Mouse (Mus musculus): ENCODE data around the gene Slc19a1.

Slc19a1 gene

DNA sequence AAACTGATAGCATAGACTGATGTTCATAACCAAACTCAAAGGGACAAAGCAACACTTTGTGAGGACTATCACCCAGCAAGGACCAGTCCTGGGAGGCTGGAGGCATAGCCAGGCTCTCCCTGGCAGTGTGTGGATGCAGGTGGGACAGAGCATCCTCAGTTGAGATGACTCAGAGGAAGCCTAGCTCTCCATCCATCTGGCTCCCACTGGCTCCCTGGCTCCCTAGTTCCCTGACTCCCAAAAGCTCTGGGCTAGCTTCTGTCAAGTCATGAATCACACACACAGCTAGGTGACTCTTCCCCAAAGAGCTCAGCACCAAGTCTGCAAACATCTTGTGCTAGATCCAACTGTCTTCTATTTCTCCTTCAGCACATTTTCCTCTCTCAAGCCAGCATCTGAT is 61.8 kb downstream of the Slc19a1 start:
- DNase-seq (ENCODE audit: low read depth, low spot score) = no peak

GRCm38 (mm10) chr10:77095666-77096065 is 63.6 kb downstream of the Slc19a1 start:
- DNase-seq (ENCODE audit: low read depth, low spot score) = no peak

- DNase-seq (ENCODE audit: low read depth, low spot score) = no peak
Measured at GRCm38 (mm10) chr10:77097006-77097889, 65.2 kb downstream of the Slc19a1 start.

GRCm38 (mm10) chr10:77097890-77098200 is 65.8 kb downstream of the Slc19a1 start:
- DNase-seq (ENCODE audit: low read depth, low spot score) = peak; percentile 37

- DNase-seq (ENCODE audit: low read depth, low spot score) = peak; percentile 14
Measured at GRCm38 (mm10) chr10:77098619-77099018, 66.6 kb downstream of the Slc19a1 start.

DNA sequence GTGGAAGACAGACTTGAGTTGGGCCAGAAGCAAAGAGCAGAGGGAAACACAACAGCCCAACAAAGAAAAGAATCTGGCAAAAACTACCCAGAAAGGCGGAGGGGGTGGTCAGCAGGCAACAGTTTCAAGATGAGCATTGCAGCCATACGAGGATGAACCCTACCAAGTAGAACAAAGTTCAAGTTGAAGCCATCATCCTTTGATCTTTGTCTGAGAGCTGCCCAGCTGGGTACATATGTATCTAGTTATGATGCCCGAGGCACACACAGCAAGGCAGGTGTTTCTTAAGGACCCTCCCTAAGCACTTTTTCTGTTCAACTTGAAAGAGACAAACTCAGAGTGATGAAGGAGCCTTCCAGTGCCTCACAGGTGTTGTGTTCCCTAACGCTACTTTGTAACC is 67.7 kb downstream of the Slc19a1 start:
- DNase-seq (ENCODE audit: low read depth, low spot score) = no peak

DNA sequence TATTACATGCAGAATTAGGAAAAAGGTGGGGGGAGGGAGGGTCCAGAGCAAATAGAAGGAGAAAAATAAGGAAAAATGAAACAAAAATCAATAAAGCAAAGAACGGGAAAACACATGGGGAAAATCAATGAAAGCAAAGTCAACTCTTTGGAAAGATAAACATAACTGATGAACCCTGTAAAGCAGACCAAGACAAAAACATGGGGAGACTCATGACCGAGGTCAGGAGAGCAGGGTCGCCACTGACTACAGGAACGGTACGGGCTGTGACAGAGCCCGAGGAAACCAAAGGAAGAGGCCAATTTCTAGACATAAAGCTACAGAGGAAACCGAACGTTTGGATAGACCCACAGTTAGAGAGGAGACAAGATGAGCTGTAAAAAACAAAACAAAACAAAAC is 71.6 kb downstream of the Slc19a1 start:
- no peak for DNase-seq (ENCODE audit: low read depth, low spot score)

GRCm38 (mm10) chr10:77104327-77104726 is 72.3 kb downstream of the Slc19a1 start:
- DNase-seq (ENCODE audit: low read depth, low spot score) = no peak

GRCm38 (mm10) chr10:77108106-77108505 is 76.1 kb downstream of the Slc19a1 start:
- DNase-seq (ENCODE audit: low read depth, low spot score) = no peak

- no peak for DNase-seq (ENCODE audit: low read depth, low spot score)
Measured at GRCm38 (mm10) chr10:77110010-77110409, 78.0 kb downstream of the Slc19a1 start.
